Mouse (Mus musculus) ES-E14 (cell line): ENCODE data around the gene Ninj1. TPM values are rescaled to one million over a fixed set of nuclear protein-coding genes. Genes with fewer than 3 reads are reported as not detected.

ENCODE experiments used
- DNase-seq: peaks from one replicate; pipeline ENCODE4 v3.0.0-alpha.2; 2013; ENCODE audit warnings: low read depth, low spot score
- H3K27ac ChIP-seq: 2 replicates; pipeline ENCODE4 v1.5.1; 2012; ENCODE audit warnings: low read depth, mild to moderate bottlenecking, low read length, moderate library complexity, mixed read lengths; ENCODE audit not compliant: poor library complexity, insufficient read depth, severe bottlenecking
- H3K36me3 ChIP-seq: 2 replicates; pipeline ENCODE4 v1.6.1; 2012; ENCODE audit warnings: mild to moderate bottlenecking, low read length, moderate library complexity, mixed read lengths; ENCODE audit not compliant: control insufficient read depth, poor library complexity, insufficient read depth, severe bottlenecking
- H3K4me1 ChIP-seq, 2 experiments: fragments of 150-350 bp in 1 of 2; sonication (generic) in 1 of 2; 2 replicates each; pipeline ENCODE4 v1.6.1; 2012; ENCODE audit warnings: low read length in 2 of 2, mild to moderate bottlenecking in 1 of 2, mixed read lengths in 1 of 2; ENCODE audit not compliant: control insufficient read depth in 2 of 2, insufficient read depth in 2 of 2, poor library complexity in 1 of 2
- H3K4me3 ChIP-seq, 2 experiments: fragments of 150-350 bp in 1 of 2; sonication (generic) in 1 of 2; 2 replicates each; pipeline ENCODE4 v1.5.1; 2012; ENCODE audit warnings: low read length in 2 of 2, low read depth in 1 of 2, mild to moderate bottlenecking in 1 of 2, mixed read lengths in 1 of 2; ENCODE audit not compliant: insufficient read depth in 1 of 2, poor library complexity in 1 of 2, severe bottlenecking in 1 of 2
- H3K9ac ChIP-seq: 2 replicates; pipeline ENCODE4 v1.6.1; 2012; ENCODE audit warnings: low read depth, mild to moderate bottlenecking, low read length, mixed read lengths; ENCODE audit not compliant: poor library complexity, insufficient read depth, severe bottlenecking
- H3K9me3 ChIP-seq: fragments of 150-350 bp; sonication (generic); 2 replicates; pipeline ENCODE4 v1.6.1; 2012; ENCODE audit warnings: low read depth, mild to moderate bottlenecking, low read length; ENCODE audit not compliant: control insufficient read depth, insufficient read depth
- CHD2 ChIP-seq: IDR thresholded peaks from 2 replicates; pipeline ENCODE4 v1.6.1; 2014; ENCODE audit warnings: mild to moderate bottlenecking, low read depth, low read length, inconsistent platforms
- HCFC1 ChIP-seq: IDR thresholded peaks from 2 replicates; pipeline ENCODE4 v1.6.1; 2012; ENCODE audit warnings: low read length, inconsistent platforms, borderline replicate concordance; ENCODE audit not compliant: insufficient read depth
- MAFK ChIP-seq: IDR thresholded peaks from 2 replicates; pipeline ENCODE4 v1.6.1; 2014; ENCODE audit warnings: mild to moderate bottlenecking, low read depth, low read length, inconsistent platforms; ENCODE audit not compliant: insufficient read depth
- ZC3H11A ChIP-seq: IDR thresholded peaks from 2 replicates; pipeline ENCODE4 v1.6.1; 2012; ENCODE audit warnings: low read depth, mild to moderate bottlenecking, inconsistent platforms, low read length, borderline replicate concordance
- ZNF384 ChIP-seq: IDR thresholded peaks from 2 replicates; pipeline ENCODE4 v1.6.1; 2012; ENCODE audit warnings: low read depth, low read length, inconsistent platforms
- in situ Hi-C, 2 experiments: fragments of 600-800 bp; cut with MboI; formaldehyde crosslinking; loops; one replicate each; pipeline ENCODE4 v1.15.1; 2025; ENCODE audit warnings: low sequenced_read_pairs in 2 of 2, inconsistent platforms in 1 of 2; ENCODE audit not compliant: unreplicated experiment in 2 of 2
- total RNA-seq: library from RNA; depleted of rRNA; stranded (reverse); fragments of 300-350 nt; gene quantifications from 2 replicates; pipeline ENCODE4 v1.2.3, GENCODE M21; 2012; rRNA removed

Ninj1 gene
- total RNA-seq: 18.0 and 20.8 TPM in 2 replicates

- Histone ChIP-seq H3K27ac (no peak within 1 kb of the TSS), H3K4me1 (peaks cover 2 to 6% of the 10 kb centered on the region in 2 experiments; a peak in 2 of 4 replicates), H3K9me3 (no peaks in the 10 kb centered on the region), H3K4me3 (peak within 1 kb of the TSS; percentile 87 to 89), H3K36me3 (no peaks in the 10 kb centered on the region), H3K9ac (peak within 1 kb of the TSS; percentile 78)
- DNase-seq: peak; percentile 40
- in situ Hi-C loops: no loop called here
- no peak for TF ChIP-seq ZNF384
These were observed at the start of gene Ninj1 for GRCm38 (mm10) chr13:49187288-49188218. Gene Ninj1, plus strand, starts transcription at chr13:49187485.

- Histone ChIP-seq H3K4me1 (no peaks in the 10 kb centered on the region), H3K4me3 (no peak overlapping the region), H3K9me3 (no peaks in the 10 kb centered on the region), H3K36me3 (no peaks in the 10 kb centered on the region), H3K27ac (no peak overlapping the region), H3K9ac (no peak overlapping the region)
- DNase-seq: no peak
- in situ Hi-C loops: no loop called here
- TF ChIP-seq ZNF384 (no peak), ZC3H11A (no peak), MAFK (no peak), HCFC1 (no peak), CHD2 (no peak)
These were observed 46.7 kb upstream of the Ninj1 start for GRCm38 (mm10) chr13:49140567-49140966.

- in situ Hi-C loops: no loop called here
- no peak overlapping the region for H3K9ac ChIP-seq
- H3K27ac ChIP-seq: no peak overlapping the region
- no peaks in the 10 kb centered on the region for H3K36me3 ChIP-seq
- no peak for DNase-seq
- no peaks in the 10 kb centered on the region for H3K9me3 ChIP-seq
- TF ChIP-seq MAFK (no peak), ZNF384 (no peak), HCFC1 (no peak), CHD2 (no peak), ZC3H11A (no peak)
- peaks cover 0 to 5% of the 10 kb centered on the region in 2 experiments; a peak in 1 of 4 replicates for H3K4me1 ChIP-seq
- H3K4me3 ChIP-seq: no peak overlapping the region
These were observed 44.9 kb upstream of the Ninj1 start for GRCm38 (mm10) chr13:49142396-49142795.

DNA sequence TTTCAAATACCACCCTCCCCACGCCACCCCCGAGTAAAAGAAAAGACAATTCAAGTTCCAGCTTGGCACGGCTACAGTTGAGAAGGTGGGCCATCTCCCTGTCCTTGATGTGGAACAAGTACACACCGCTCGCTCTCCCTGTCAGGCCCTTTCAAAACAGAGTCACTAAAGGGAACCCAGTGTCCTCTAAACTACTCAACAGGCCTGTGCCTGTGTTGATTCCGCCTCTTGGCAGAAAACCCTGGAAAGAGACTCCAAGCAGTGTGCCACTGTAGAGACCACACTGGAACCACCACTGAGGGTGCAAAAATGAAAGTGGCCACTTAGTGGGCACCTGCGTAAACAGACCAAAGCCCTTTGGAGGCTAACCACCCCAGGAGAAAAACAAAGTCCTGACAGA, 44.0 kb upstream of the Ninj1 start:
- H3K4me3 ChIP-seq: no peak overlapping the region
- no peaks in the 10 kb centered on the region for H3K36me3 ChIP-seq
- peaks cover 0 to 5% of the 10 kb centered on the region in 2 experiments; a peak in 1 of 4 replicates for H3K4me1 ChIP-seq
- H3K9me3 ChIP-seq: no peaks in the 10 kb centered on the region
- TF ChIP-seq ZC3H11A: no peak
- no peak for TF ChIP-seq CHD2
- TF ChIP-seq HCFC1: no peak
- TF ChIP-seq MAFK: no peak
- no peak for TF ChIP-seq ZNF384
- DNase-seq: no peak
- no peak overlapping the region for H3K27ac ChIP-seq
- in situ Hi-C loops: no loop called here
- H3K9ac ChIP-seq: no peak overlapping the region

- in situ Hi-C loops: no loop called here
- TF ChIP-seq ZNF384 (no peak), CHD2 (no peak), MAFK (no peak), HCFC1 (no peak), ZC3H11A (no peak)
- Histone ChIP-seq H3K27ac (no peak overlapping the region), H3K4me1 (peaks cover 0 to 5% of the 10 kb centered on the region in 2 experiments; a peak in 1 of 4 replicates), H3K9me3 (no peaks in the 10 kb centered on the region), H3K36me3 (no peaks in the 10 kb centered on the region), H3K4me3 (no peak overlapping the region), H3K9ac (no peak overlapping the region)
- no peak for DNase-seq
These were observed 42.8 kb upstream of the Ninj1 start for GRCm38 (mm10) chr13:49144451-49144850.
